Mouse (Mus musculus): ENCODE results near the gene Hps3. TPM values are rescaled to one million over a fixed set of nuclear protein-coding genes. Genes with fewer than 3 reads are reported as not detected.
"Not testable (repeated sequence)": the region's sequence is repeated elsewhere in the genome, so short reads cannot be mapped to it uniquely, and the experiment has no call there.

The Hps3 gene
- total RNA-seq, 1 experiment from 2014 or later, result 129 TPM

DNA sequence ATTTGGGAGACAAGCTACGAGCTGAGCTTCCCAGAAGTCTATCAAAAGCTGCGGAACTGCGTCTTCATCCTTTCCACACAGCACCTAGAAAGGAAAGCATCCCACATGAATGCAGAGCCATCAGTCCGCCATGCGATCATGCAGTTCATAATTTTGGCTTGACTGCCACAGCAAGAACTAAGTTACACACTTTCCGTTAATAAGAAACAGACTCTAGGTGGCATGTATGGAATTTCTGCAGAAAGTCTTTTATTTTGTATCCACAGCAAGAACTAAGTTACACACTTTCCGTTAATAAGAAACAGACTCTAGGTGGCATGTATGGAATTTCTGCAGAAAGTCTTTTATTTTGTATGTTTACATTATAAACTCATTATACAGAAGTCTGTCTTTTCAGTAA is 24.2 kb downstream of the Hps3 start:
- ATAC-seq (replicated peaks; ENCODE audit: insufficient number of reproducible peaks, low FRiP score, low TSS enrichment, poor library complexity, severe bottlenecking), result not testable (repeated sequence)

DNA sequence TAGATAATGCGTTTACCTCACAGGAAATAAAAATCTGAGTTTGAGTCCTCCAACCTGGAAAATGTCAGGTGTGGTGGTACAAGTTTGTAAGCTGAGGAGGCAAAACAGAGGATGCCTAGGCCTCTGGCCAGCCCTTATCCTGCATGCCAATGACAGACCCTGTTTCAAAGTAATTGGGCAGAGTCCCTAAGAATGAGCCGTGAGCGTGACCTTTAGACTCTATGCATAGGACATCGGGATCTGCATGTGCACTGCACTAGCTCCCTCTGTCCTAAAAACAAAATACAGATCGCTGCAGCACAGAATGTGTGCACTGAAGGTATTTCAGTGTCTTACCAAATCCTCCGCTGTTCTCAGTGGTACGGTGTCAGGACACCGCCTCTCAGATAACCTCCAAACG is 24.7 kb downstream of the Hps3 start:
- no peak for ATAC-seq (replicated peaks; ENCODE audit: insufficient number of reproducible peaks, low FRiP score, low TSS enrichment, poor library complexity, severe bottlenecking)

DNA sequence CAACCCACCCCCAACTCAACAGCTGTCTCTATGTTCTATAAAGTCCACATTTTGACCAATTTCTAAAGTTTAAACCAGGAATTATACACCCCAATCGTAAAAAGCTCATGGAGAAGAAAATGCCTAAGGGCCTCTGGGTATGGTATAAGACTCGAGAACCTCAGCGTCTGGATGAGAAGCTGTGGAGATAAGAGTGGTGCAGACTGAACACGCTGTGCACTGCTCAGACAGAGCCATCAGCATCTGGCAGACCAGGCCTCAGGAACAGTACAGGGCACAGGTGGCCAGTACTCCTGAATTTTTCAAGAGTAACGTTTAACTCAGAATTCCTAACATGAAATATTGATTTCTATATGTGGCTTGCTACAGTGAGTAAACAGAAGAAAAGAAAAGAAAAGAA is 27.4 kb downstream of the Hps3 start:
- ATAC-seq (replicated peaks; ENCODE audit: insufficient number of reproducible peaks, low FRiP score, low TSS enrichment, poor library complexity, severe bottlenecking), result no peak

DNA sequence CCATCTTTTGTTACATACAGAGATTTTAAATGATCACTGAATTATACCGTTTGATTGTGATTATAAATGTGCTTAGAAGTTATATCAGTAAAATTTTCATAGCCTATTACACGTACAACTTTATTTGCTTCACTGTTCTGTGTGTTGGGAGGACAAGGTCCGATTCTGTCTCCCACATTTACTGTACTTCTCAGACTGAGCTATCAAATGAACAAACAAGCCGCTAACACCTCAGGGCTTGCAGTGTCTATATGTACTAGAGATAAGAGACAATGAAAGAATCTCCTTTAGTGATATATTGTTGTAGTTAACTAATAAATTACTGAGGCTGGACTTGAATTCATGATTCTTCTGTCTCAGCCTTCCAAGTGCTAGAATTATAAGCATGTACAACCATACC is 27.8 kb downstream of the Hps3 start:
- ATAC-seq (replicated peaks; ENCODE audit: insufficient number of reproducible peaks, low FRiP score, low TSS enrichment, poor library complexity, severe bottlenecking), result no peak

DNA sequence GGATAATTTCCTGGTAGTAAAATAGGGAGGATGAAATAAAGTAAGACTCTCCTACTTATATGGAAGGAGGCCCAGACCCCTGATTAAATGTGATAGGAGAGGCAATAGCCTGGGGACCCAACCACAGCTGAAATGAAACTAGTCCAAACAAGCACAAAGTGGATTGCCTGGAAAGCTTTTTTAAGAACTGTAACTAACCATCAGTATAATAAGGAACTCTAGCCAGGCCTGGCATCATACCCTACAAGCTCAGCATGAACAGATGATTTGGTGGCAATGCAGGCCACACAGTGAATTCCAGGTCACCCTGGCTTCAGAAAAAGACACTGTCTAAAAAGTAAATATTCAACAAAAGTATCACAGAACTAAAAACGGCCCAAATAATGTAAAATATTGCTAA is 29.5 kb downstream of the Hps3 start:
- no peak for ATAC-seq (replicated peaks; ENCODE audit: insufficient number of reproducible peaks, low FRiP score, low TSS enrichment, poor library complexity, severe bottlenecking)

DNA sequence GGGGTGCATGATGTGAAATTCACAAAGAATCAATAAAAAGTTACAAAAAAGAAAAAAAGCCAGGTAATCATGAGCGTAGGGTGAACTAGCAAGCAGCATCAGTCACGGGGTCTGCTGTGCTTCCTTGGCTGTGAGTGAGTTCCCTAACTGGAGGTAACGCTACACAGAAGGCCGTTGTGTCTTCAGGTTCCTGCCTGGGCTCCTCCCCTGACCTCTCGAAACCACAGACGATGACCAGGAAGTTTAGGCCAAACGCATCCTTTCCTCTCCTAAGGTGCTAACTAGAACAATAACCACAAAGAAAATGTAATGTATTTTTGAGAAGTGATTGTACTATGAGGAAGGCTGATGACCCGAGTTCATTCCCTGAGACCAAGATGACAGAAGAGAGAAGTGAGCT is 30.7 kb downstream of the Hps3 start:
- peak; percentile 69 for ATAC-seq (replicated peaks; ENCODE audit: insufficient number of reproducible peaks, low FRiP score, low TSS enrichment, poor library complexity, severe bottlenecking)

DNA sequence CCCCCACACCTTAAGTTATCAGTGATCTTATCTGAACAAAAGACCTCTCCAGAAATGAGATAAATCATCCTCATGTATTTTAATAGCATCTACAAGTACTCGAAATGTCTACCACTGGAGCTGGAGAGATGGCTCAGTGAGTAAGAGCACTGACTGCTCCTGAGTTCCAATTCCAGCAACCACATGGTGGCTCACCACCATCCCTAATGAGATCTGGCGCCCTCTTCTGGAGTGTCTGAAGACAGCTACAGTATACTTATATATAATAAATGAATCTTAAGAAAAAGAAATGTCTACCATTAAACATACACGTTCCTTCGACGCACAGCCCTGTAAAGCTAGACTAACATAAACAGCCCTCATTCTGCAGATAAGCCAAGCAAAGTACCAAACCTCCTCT is 32.3 kb downstream of the Hps3 start:
- no peak for ATAC-seq (replicated peaks; ENCODE audit: insufficient number of reproducible peaks, low FRiP score, low TSS enrichment, poor library complexity, severe bottlenecking)

DNA sequence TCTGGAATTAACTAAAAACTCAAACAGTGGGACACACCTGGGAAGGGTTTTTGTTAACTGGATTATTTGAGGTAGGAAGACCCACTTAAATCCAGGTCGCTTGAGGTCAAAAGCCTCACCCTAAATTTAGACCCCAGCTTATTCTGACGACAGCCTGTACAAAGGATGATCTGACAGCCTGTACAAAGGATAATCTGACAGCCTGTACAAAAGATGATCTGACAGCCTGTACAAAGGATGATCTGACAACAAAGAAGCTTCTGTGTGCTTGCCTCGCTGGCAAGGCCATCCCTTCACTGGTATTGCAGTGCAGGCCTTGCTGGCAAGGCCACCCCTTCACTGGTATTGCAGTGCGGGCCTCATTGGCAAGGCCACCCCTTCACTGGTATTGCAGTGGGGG is 34.3 kb downstream of the Hps3 start:
- ATAC-seq (replicated peaks; ENCODE audit: insufficient number of reproducible peaks, low FRiP score, low TSS enrichment, poor library complexity, severe bottlenecking), result no peak

DNA sequence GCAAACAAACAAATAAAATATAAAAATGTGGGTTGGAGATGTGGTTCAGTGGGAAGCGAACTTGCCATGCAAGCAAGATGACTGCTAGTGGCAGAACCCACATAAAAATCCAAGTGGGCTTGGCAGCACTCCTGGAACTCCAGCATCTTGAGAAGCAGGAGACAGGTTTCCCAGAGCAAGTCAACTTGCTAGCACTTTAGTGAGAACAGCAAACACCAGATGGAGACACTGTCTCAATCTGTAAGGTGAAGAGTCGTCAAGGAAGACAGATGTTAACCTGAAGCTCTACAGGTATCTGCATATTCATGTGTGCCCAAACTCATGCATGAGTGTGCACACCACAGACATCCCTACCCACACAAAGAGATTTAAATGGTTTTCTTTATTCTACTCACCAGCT is 35.6 kb downstream of the Hps3 start:
- no peak for ATAC-seq (replicated peaks; ENCODE audit: insufficient number of reproducible peaks, low FRiP score, low TSS enrichment, poor library complexity, severe bottlenecking)

DNA sequence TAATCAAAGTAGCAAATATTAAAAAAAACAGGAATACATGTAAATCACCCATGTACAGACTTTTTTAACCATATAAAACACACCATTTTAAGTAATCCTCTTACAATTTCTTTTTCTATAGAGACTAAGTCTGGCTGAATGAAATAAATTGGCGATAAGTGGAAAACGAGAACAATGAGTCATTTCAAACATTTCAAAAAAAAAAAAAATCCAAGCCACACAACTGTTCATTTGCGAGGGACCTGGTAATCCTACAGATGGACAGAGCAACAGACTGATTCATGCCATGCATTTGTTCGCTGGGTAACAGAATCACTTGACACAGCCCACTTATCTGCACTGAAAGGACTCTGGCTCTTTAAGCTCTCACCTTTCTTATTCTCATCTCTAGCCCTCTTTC is 42.7 kb downstream of the Hps3 start:
- ATAC-seq (replicated peaks; ENCODE audit: insufficient number of reproducible peaks, low FRiP score, low TSS enrichment, poor library complexity, severe bottlenecking), result no peak

DNA sequence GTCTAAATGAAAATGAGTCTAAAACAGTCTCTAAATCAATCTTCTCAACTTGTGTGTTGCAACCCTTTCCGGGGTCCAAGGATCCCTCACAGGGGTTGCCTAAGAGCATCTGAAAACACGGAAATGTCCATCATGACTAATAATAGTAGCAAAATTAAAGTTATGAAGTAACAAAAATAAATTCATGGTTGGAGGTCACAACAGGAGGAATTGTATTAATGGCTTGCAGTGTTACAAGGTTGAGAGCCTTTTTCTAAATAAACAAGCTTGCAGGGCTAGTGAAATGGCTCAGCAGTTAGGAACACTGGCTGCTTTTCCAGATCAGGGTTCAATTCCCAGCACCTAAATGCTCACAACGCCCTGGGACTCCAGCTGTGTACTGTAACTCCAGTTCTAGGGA is 45.1 kb downstream of the Hps3 start:
- no peak for ATAC-seq (replicated peaks; ENCODE audit: insufficient number of reproducible peaks, low FRiP score, low TSS enrichment, poor library complexity, severe bottlenecking)

DNA sequence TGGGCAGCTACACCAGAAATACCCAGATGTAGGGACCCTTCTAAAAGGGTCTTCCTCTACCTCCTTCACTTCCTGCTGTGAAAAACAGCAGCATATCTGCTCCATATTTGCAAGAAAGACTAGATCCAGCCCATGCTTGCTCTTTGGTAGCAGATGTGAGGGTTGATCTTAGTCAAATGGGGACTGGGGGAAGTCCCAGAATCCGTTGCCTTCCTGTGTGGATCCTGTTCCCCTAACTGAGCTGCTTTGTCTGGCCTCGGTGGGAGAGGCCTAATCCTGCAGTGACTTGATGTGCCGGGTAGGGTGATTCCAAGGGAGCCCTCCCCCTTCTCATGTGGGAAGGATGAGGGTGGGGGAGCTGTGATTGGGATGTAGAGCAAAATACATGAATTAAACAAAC is 49.0 kb downstream of the Hps3 start:
- ATAC-seq (replicated peaks; ENCODE audit: insufficient number of reproducible peaks, low FRiP score, low TSS enrichment, poor library complexity, severe bottlenecking), result no peak

DNA sequence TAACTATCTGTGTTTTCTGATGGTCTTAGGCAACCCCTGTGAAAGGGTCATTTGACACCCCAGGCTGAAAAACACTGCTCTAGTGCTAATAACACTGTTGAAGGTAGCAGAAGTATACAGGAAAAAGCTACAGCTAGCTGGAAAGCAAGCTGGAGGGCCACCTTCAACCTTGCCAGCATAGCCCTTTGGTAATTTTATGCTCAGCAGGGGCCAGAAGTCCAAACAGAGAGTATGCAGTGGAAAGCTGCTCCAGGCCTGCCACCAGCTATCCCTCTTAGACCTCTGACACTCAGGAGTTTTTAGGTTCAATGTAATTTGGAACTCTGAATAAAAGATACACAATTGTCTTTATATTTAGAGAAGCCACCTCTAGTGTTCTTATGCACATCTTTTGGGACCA is 52.3 kb downstream of the Hps3 start:
- ATAC-seq (replicated peaks; ENCODE audit: insufficient number of reproducible peaks, low FRiP score, low TSS enrichment, poor library complexity, severe bottlenecking), result no peak

DNA sequence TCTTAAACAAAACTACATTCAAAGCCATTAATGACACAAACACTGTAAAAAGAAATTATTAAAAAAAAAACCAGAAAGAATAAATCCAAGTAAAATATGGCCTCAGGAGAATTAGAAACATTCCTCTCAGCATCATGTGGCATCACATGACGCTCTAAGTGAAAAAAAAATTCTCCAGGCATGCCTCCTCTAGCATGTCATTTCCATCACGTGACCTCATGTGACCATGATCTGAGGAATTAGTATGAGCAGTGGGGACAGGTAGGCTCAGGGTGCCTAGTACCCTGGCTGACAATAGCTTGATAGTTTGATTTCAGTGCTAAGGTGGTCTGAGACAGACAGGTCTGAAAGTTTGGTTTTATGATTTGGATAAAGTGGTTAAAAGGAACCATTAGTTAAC is 54.0 kb downstream of the Hps3 start:
- ATAC-seq (replicated peaks; ENCODE audit: insufficient number of reproducible peaks, low FRiP score, low TSS enrichment, poor library complexity, severe bottlenecking), result no peak

DNA sequence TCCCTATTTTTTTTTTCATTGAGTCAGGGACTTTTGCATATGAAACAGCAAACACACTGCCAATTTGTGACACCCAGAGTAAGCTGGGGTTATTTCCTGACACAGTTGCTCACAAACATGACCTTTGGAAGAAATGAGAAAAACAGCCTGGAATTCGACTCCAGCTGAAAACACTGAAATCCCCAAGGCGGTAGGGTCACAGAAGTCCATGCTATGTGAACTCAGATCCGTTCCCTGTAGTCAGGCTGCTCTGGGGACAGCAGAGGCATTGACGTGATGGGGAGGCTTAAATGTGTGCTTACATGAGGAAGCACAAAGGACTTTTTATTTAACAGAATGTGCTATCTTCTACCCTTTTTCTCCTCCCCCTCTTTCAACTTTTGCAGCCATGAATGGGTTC is 56.6 kb downstream of the Hps3 start:
- no peak for ATAC-seq (replicated peaks; ENCODE audit: insufficient number of reproducible peaks, low FRiP score, low TSS enrichment, poor library complexity, severe bottlenecking)

DNA sequence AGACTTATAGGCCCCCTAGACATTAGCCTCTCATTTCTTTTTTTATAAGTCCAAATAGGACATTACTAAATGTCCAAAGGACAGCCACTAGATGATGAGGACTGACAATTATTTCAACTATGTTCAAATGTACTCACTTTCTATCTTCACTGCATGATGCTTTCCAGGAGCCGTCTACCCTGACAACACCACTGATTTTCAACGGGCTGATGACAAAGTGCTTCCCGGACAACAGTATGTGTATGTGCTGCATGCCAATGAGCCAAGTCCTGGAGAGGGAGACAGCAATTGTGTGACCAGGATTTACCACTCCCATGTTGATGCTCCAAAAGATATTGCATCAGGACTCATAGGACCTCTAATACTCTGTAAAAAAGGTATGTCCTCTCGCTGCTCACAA is 69.0 kb downstream of the Hps3 start:
- ATAC-seq (replicated peaks; ENCODE audit: insufficient number of reproducible peaks, low FRiP score, low TSS enrichment, poor library complexity, severe bottlenecking), result no peak

DNA sequence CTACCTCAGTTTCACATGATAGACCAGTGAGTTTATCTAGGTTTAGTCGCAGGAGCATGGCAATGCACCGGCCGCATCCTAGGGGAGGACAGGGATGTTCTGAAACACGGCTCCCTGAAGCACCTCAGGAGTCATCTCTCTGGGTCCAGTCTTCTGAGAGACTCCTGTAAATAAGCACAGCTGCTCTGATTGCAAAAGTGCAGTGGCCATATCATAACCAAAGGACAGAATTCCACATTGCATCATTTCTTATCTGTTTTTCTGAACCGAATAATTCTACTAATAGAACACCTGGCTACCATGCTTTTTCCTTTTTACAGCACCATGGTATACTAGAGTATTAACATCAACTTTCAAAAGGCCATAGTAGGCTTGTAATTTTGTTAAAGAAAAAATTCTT is 69.9 kb downstream of the Hps3 start:
- ATAC-seq (replicated peaks; ENCODE audit: insufficient number of reproducible peaks, low FRiP score, low TSS enrichment, poor library complexity, severe bottlenecking), result no peak

DNA sequence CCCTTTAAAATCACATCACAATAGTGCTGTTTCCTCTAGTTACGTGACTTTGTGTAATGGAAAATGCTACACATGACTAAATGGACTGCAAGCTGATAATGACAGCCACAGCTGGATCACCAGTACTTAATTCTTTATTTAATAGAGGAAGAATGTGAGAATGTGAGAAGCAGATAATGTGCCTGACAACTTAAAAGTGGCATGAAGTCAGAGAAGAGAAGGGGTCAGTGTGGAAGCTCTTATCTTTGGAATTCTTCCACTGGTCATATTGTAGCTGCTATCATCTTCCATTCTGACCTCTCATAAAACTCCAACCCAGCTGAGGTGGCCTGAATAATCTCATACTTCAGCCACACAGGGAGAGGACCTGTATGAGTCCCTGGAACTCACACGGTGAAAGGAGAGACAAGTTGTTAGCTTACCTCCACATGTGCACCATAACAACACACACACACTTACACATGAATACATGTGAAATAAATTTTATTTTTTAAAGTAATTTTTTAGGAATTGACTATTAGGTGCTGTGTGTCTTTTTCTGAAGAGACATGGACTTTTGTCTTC is 70.4 kb downstream of the Hps3 start:
- ATAC-seq (replicated peaks; ENCODE audit: insufficient number of reproducible peaks, low FRiP score, low TSS enrichment, poor library complexity, severe bottlenecking), result no peak

DNA sequence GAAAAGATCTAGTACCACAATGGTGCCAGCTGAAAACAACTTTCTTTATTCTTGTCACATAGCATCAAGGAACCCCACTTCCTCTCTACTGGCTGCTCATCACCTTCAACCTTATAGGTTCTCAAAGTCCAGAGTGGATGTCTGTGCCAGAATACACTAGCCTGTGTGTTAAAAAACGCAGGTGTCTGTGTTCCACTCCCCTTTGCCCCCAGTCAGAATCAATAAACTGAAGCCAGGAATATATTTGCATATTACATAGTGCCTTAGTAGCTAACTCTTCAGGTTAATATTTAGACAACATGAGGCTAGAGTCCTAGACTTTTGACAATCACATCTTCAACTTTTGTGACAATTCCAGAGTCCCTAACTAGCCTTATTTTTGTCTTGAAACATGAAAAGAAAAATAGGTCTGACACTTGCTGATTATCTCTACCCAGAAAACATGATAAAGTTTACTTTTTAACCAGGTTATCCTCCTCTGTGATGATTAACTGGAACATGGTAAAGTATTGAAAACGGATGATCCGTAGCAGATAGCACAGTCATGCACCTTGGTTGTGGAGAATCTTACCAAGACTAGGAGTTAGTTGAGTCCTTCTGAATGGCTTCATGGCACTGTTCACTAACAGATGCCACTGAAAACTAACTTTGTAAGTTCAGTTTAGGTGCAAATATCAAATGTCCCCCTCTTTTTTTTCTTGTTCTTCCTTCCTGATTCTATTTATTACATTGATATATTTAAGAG is 72.2 kb downstream of the Hps3 start:
- ATAC-seq (replicated peaks; ENCODE audit: insufficient number of reproducible peaks, low FRiP score, low TSS enrichment, poor library complexity, severe bottlenecking), result no peak

DNA sequence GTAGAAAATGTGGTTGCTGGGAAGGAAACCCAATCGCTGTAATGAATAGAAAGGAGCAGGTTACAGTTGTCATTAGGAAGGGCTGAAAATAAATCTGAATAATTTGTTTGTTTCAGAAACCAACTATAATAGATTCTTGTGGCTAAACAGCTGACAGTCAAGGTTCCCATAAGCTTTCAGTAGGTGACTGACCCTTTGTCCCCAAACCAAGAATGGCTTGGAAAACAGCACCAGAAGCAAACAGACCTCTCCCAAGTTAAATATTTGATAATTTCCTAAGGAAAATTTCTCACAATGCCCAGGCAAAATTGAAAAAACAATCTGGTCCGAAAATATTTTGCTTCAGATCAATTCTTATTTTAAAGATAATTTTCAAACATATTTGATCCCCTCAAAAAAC is 73.8 kb downstream of the Hps3 start:
- no peak for ATAC-seq (replicated peaks; ENCODE audit: insufficient number of reproducible peaks, low FRiP score, low TSS enrichment, poor library complexity, severe bottlenecking)

DNA sequence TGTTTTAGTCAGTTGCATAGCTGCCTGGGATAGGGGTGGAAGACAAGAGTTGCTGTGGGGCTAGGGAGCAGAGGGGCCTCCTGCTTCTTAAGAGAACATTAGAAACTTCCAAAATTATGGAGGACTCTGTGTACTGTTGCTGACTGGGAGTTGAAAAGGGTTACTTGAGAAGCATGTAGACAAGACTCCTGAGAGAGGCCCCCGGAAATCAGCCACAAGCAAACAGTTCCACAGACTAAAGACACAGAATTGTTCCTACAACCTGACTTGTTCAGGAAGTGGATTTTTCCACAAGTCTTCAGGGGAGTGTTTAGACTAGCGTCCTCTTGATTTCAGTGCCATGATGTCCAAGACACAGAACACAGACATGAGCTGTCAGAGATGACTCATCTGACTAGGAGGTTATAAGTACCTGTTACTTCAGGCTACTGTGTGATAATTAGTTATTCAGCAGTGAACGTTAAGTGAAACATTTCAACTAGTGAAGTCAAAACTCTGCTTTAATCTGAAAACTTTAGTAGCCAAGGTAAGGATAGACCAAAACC is 74.5 kb downstream of the Hps3 start:
- ATAC-seq (replicated peaks; ENCODE audit: insufficient number of reproducible peaks, low FRiP score, low TSS enrichment, poor library complexity, severe bottlenecking), result no peak

Data from monocyte, adult 5-6 weeks (primary cell).